Mouse (Mus musculus): ENCODE measurements around the gene Dlg2. TPM values are rescaled to one million over a fixed set of nuclear protein-coding genes. Genes with fewer than 3 reads are reported as not detected.

Dlg2 gene
- polyA plus RNA-seq, 1 experiment, result 1.7 TPM

DNA sequence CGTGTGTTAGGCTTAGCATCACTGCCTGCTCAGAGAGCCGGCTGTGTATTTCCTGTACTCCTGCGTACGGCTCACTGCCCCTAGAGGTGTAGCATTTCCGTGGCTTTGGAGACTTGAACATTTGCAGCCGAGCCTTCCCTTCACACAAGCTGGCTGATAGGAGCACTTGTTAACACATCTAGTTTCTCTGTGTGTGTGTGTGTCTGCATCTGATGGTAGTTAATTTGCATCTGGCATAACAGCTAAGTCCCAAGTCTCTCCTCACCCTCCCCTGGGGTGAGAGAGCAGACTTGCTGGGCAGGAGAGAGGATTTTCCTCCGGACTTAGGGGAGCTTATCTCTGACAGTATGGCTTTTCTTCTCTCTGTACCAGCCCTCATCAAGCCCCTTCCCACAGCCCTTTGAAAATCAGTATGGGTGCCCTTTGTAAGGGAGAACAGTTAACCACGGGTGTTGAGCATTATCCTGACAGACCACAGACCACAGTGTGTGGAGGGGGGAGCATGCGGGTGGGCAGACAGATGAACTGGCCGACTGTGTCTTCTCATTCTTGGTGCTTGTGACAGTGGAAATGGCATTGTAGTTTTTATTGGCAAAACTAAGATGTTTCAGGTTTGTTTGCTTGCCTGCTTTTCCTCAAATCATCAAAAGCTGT lies 1705.6 kb downstream of the Dlg2 start:
- Histone ChIP-seq H3K4me1 (ENCODE audit: control insufficient read depth, insufficient read depth, insufficient read length) (no peaks in the 10 kb centered on the region), H3K4me3 (ENCODE audit: extremely low read depth, insufficient read depth, insufficient read length) (no peak overlapping the region), H3K27me3 (ENCODE audit: control insufficient read depth, insufficient read depth, low read length) (peaks cover 1% of the 10 kb centered on the region; the same call in 1 of the 2 replicates), H3K36me3 (ENCODE audit: control insufficient read depth, insufficient read depth, low read length) (no peaks in the 10 kb centered on the region), H3K27ac (ENCODE audit: insufficient read depth, low read length) (no peak overlapping the region)
- DNase-seq (ENCODE audit: low read depth in 1 of 2, low spot score in 2 of 2), result no peak
- 9% methylated on average over 10 of the region's 10 CpGs for WGBS
- TF ChIP-seq POLR2A (IDR thresholded peaks at IDR 0.05; ENCODE audit: low read depth, low read length) (no peak), CTCF (IDR thresholded peaks at IDR 0.05; ENCODE audit: extremely low read depth, insufficient read depth, insufficient read length, insufficient replicate concordance) (no peak)

DNA sequence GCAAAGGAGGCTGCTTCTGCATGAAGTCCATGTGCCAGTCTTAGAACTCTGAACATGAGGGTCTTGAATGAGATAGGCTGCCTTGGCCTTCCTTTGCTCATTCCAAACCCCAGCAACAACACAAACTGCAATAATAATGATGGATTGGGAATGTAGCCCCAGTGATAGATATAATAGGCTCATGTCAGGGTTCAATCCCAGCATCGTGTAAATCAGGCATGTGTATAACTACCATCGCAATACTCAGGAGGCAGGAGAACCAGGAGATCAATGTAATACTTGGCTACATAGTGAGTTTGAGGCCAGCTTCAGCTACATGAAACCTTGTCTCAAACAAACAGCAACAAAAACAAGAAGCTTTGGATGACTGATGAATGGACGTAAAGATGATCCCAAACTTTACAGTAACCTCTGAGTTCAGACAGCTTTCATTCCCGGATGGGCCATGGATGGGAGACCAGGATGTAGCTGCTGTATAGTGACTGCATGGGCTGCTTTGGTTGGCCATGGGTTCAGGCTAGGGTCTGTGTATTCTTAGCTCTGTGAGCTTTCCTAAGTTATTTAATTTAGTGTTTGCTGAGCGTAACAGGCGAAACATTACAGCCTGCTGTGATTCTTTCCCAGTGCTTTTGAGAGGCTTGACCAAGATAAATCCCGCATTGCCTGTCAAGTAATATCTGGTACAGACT lies 1708.0 kb downstream of the Dlg2 start:
- Histone ChIP-seq H3K27ac (ENCODE audit: insufficient read depth, low read length) (no peak overlapping the region), H3K36me3 (ENCODE audit: control insufficient read depth, insufficient read depth, low read length) (no peaks in the 10 kb centered on the region), H3K4me3 (ENCODE audit: extremely low read depth, insufficient read depth, insufficient read length) (no peak overlapping the region), H3K27me3 (ENCODE audit: control insufficient read depth, insufficient read depth, low read length) (peaks cover 1% of the 10 kb centered on the region; the same call in 1 of the 2 replicates), H3K4me1 (ENCODE audit: control insufficient read depth, insufficient read depth, insufficient read length) (no peaks in the 10 kb centered on the region)
- no peak for TF ChIP-seq POLR2A (IDR thresholded peaks at IDR 0.05; ENCODE audit: low read depth, low read length)
- DNase-seq (ENCODE audit: low read depth in 1 of 2, low spot score in 2 of 2), result no peak
- 93% methylated on average over 7 of the region's 7 CpGs for WGBS

DNA sequence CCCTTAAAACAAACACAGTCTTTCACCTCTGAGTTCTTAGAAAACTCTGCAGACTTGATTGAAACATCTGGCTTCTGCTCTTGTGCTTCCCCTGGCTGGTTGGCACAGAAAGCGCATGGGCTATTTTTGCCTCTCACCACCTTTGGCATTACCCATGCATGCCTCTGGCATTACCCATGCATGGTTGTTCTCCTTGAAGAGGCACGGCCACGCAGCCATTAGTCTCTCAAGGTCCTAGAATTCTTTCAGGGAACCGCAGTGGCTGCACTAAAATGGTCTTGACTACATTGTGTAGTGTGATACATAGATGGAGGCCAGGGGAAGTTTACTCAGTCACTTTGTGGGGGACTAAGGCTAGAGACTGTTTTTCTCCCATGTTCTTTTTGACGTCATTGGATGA lies 1709.9 kb downstream of the Dlg2 start:
- H3K4me1 ChIP-seq (ENCODE audit: control insufficient read depth, insufficient read depth, insufficient read length), result no peaks in the 10 kb centered on the region
- no peak for DNase-seq (ENCODE audit: low read depth in 1 of 2, low spot score in 2 of 2)
- no peaks in the 10 kb centered on the region for H3K27me3 ChIP-seq (ENCODE audit: control insufficient read depth, insufficient read depth, low read length)
- TF ChIP-seq POLR2A (IDR thresholded peaks at IDR 0.05; ENCODE audit: low read depth, low read length), result no peak
- TF ChIP-seq CTCF (IDR thresholded peaks at IDR 0.05; ENCODE audit: extremely low read depth, insufficient read depth, insufficient read length, insufficient replicate concordance), result no peak
- no peaks in the 10 kb centered on the region for H3K36me3 ChIP-seq (ENCODE audit: control insufficient read depth, insufficient read depth, low read length)
- H3K4me3 ChIP-seq (ENCODE audit: extremely low read depth, insufficient read depth, insufficient read length), result no peak overlapping the region
- no peak overlapping the region for H3K27ac ChIP-seq (ENCODE audit: insufficient read depth, low read length)
- WGBS, result 88% methylated on average over 5 of the region's 5 CpGs

DNA sequence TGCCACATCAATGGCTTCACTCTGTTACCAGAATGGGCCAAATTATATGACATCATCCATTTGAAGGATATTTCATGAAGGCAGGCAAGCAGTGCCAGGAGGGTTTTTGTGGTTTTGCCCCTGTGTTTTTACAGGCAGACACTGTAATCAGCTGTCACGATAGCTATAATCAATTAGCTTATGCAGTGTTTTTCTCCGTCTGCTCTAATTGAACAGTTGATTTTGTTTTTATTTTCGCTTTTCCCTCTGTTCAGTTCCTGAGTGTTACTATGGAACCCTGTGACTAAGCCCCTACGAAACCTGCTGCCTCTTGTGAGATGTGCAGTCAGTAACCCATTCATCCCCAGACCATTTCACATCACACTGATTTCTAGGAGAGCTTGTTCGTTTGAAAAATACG lies 1712.7 kb downstream of the Dlg2 start:
- TF ChIP-seq POLR2A (IDR thresholded peaks at IDR 0.05; ENCODE audit: low read depth, low read length) (no peak), CTCF (IDR thresholded peaks at IDR 0.05; ENCODE audit: extremely low read depth, insufficient read depth, insufficient read length, insufficient replicate concordance) (no peak)
- H3K4me3 ChIP-seq (ENCODE audit: extremely low read depth, insufficient read depth, insufficient read length), result no peak overlapping the region
- no peak overlapping the region for H3K27ac ChIP-seq (ENCODE audit: insufficient read depth, low read length)
- H3K36me3 ChIP-seq (ENCODE audit: control insufficient read depth, insufficient read depth, low read length), result no peaks in the 10 kb centered on the region
- H3K27me3 ChIP-seq (ENCODE audit: control insufficient read depth, insufficient read depth, low read length), result no peaks in the 10 kb centered on the region
- no peak for DNase-seq (ENCODE audit: low read depth in 1 of 2, low spot score in 2 of 2)
- WGBS, result 73% methylated on average over 6 of the region's 6 CpGs
- no peaks in the 10 kb centered on the region for H3K4me1 ChIP-seq (ENCODE audit: control insufficient read depth, insufficient read depth, insufficient read length)

DNA sequence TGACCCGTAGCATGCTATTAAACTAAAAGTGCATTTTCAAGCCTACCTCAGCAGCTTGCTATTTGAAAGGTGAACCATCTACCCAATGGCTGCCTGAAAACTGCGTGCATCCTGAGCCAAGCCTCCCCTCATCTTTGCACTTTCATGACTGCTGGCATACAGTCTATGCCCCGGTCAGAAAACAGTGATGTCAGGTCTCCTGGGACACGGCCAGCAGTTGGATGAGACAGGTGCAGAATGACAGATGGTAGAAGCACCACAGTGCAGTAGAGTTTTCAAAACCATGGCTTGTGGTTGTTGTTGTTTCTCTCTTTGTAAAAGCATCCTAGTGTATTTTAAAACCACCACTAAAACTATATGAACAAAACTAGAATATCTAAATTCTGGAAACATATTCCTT lies 1719.5 kb downstream of the Dlg2 start:
- Histone ChIP-seq H3K4me3 (ENCODE audit: extremely low read depth, insufficient read depth, insufficient read length) (no peak overlapping the region), H3K36me3 (ENCODE audit: control insufficient read depth, insufficient read depth, low read length) (no peaks in the 10 kb centered on the region), H3K27me3 (ENCODE audit: control insufficient read depth, insufficient read depth, low read length) (no peaks in the 10 kb centered on the region), H3K4me1 (ENCODE audit: control insufficient read depth, insufficient read depth, insufficient read length) (no peaks in the 10 kb centered on the region), H3K27ac (ENCODE audit: insufficient read depth, low read length) (no peak overlapping the region)
- DNase-seq (ENCODE audit: low read depth in 1 of 2, low spot score in 2 of 2), result no peak
- WGBS, result 72% methylated on average over 4 of the region's 4 CpGs
- TF ChIP-seq POLR2A (IDR thresholded peaks at IDR 0.05; ENCODE audit: low read depth, low read length) (no peak), CTCF (IDR thresholded peaks at IDR 0.05; ENCODE audit: extremely low read depth, insufficient read depth, insufficient read length, insufficient replicate concordance) (no peak)

GRCm38 (mm10) chr7:92197621-92198020 lies 1721.1 kb downstream of the Dlg2 start:
- no peak for DNase-seq (ENCODE audit: low read depth in 1 of 2, low spot score in 2 of 2)
- Histone ChIP-seq H3K4me1 (ENCODE audit: control insufficient read depth, insufficient read depth, insufficient read length) (no peaks in the 10 kb centered on the region), H3K36me3 (ENCODE audit: control insufficient read depth, insufficient read depth, low read length) (no peaks in the 10 kb centered on the region), H3K27me3 (ENCODE audit: control insufficient read depth, insufficient read depth, low read length) (no peaks in the 10 kb centered on the region), H3K4me3 (ENCODE audit: extremely low read depth, insufficient read depth, insufficient read length) (no peak overlapping the region), H3K27ac (ENCODE audit: insufficient read depth, low read length) (no peak overlapping the region)
- 84% methylated on average over 3 of the region's 3 CpGs for WGBS
- TF ChIP-seq CTCF (IDR thresholded peaks at IDR 0.05; ENCODE audit: extremely low read depth, insufficient read depth, insufficient read length, insufficient replicate concordance), result no peak
- TF ChIP-seq POLR2A (IDR thresholded peaks at IDR 0.05; ENCODE audit: low read depth, low read length), result no peak

DNA sequence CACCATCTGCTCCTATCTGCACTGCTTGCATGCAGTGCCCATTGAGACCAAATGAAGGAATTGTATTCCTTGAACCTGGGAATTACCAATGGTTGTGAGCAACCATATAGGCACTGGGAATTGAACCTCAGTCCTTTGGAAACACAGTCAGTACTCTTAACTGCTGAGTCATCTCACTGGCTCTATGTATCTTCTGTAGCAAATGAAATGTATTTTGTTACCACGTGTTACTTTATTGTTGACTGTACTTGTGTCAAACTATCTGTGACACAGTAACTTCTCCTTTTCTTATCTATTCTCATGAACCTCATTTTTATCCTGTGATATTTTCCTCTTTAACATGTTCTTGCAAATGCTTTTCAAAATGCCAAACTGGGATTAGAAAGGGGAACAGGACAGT lies 1722.7 kb downstream of the Dlg2 start:
- Histone ChIP-seq H3K4me3 (ENCODE audit: extremely low read depth, insufficient read depth, insufficient read length) (no peak overlapping the region), H3K27me3 (ENCODE audit: control insufficient read depth, insufficient read depth, low read length) (no peaks in the 10 kb centered on the region), H3K4me1 (ENCODE audit: control insufficient read depth, insufficient read depth, insufficient read length) (no peaks in the 10 kb centered on the region), H3K36me3 (ENCODE audit: control insufficient read depth, insufficient read depth, low read length) (no peaks in the 10 kb centered on the region), H3K27ac (ENCODE audit: insufficient read depth, low read length) (no peak overlapping the region)
- TF ChIP-seq POLR2A (IDR thresholded peaks at IDR 0.05; ENCODE audit: low read depth, low read length), result no peak
- no peak for TF ChIP-seq CTCF (IDR thresholded peaks at IDR 0.05; ENCODE audit: extremely low read depth, insufficient read depth, insufficient read length, insufficient replicate concordance)
- whole genome bisulfite sequencing, result 29% methylated on average over 1 of the region's 1 CpGs
- no peak for DNase-seq (ENCODE audit: low read depth in 1 of 2, low spot score in 2 of 2)
